21 mouse cellular contexts compared by ENCODE assay signal in the genomic region with DNA sequence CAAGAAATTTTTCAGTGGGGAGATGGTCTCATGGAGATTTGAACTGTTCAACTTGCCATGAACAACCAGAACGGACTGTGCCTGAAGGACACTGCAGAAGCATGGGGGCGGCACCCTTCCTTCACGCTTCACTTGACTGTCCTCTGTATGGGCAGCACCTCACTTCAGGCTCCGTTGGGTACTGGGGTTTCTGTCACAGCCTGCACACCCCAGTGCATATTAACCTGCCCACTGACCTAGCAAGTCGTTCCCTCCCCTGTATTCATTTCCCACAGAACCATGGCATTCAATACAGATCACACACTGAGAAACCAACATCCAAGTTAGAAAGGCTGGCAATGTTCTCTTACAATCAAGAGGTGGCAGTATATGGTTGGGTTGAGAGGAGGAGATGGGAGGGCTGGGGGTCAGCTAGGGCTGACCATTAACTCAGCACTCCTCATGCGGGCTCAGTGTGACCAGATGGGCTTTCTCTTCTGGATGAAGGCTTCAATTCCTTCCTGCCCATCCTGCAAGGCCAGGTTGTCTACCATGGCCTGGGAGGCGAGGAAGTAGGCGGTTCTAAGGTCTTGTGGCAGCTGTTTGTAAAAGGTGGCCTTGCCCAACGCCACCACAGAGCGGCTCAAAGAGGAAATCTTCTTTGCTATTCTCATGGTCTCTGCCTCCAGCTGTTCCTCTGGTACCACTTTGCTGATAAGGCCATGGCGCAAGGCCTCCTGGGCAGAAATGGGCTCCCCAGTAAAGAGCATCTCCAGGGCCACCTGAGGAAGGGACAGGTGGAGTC. TPM values are rescaled to one million over a fixed set of nuclear protein-coding genes. Genes with fewer than 3 reads are reported as not detected.
DNase-seq lines count a peak whose midpoint lies in the region; ATAC-seq and TF ChIP-seq lines count a peak whose summit lies in the region.
"Had no signal": no experiment of that assay in that cellular context is flagged by ENCODE, and none has a peak within 500 bp of the region (broad histone marks: within the 10 kb centered on the region; RNA-seq: fewer than 3 reads in every experiment).

No protein-coding gene starts in this region.

- H3K4me1 ChIP-seq in forebrain, postnatal 0 days (ENCODE audit: insufficient read depth): no peaks in the 10 kb centered on the region; the same call in 1 of the 2 replicates
- no peaks in the 10 kb centered on the region for H3K4me1 ChIP-seq in forebrain, embryonic 11.5 days (replicated peaks; ENCODE audit: control insufficient read depth, insufficient read depth, low read length)
- peaks cover 3 to 37% of the 10 kb centered on the region in 2 experiments; a peak in 3 of 4 replicates for H3K4me1 ChIP-seq in CH12.LX (ENCODE audit: control insufficient read depth in 1 of 2, insufficient read depth in 2 of 2)

- TF ChIP-seq CTCF in forebrain, postnatal 0 days (IDR thresholded peaks at IDR 0.05; ENCODE audit: low read depth): 0 out of 2 replicates have a peak, but pooled peaks have one; percentile 2
- TF ChIP-seq CTCF in layer of hippocampus, adult 2 months (conservative IDR thresholded peaks at IDR 0.05): 0 out of 2 replicates have a peak, but pooled peaks have one; percentile 11
- peak in 1 of 2 experiments; percentile 41; a peak in 2 of 4 replicates for TF ChIP-seq CTCF in CH12.LX (conservative IDR thresholded peaks at IDR 0.05 in 1 of 2, IDR thresholded peaks at IDR 0.05 in 1 of 2; ENCODE audit: low read depth in 2 of 2, low read length in 2 of 2)

- dilution Hi-C loops in CH12.LX (cut with MboI; ENCODE audit: extremely low pct_ligation_motif_present, extremely low pct_unique_long_range_greater_than_20kb, low sequenced_read_pairs): no loop called here

- DNase-seq in forebrain, postnatal 0 days: no peak
- DNase-seq in forebrain, embryonic 11.5 days (ENCODE audit: low spot score): no peak
- no peak for DNase-seq in layer of hippocampus, adult 2 months (ENCODE audit: low spot score in 2 of 2)
- no peak for DNase-seq in layer of hippocampus, postnatal 25 days (ENCODE audit: extremely low spot score in 1 of 2, low spot score in 1 of 2)
- DNase-seq in CH12.LX (ENCODE audit: extremely low read depth): peak; percentile 58
- DNase-seq in c-Kit-positive CD71-positive TER-119-positive erythroid progenitor cells, embryonic 14.5 days (ENCODE audit: low spot score): no peak
- DNase-seq in T-cell, adult 2 months (ENCODE audit: low spot score): no peak
- DNase-seq: adrenal gland, adult 8-10 months; cerebellum, postnatal 25 days; heart, adult 2 months; heart, postnatal 36 days; kidney, postnatal 10 days; midbrain, embryonic 14.5 days; spleen, adult 18-20 months had no signal

- no peak overlapping the region for H3K9ac ChIP-seq in forebrain, postnatal 0 days
- H3K9ac ChIP-seq in forebrain, embryonic 11.5 days (ENCODE audit: low read length): no peak overlapping the region
- no peak overlapping the region for H3K9ac ChIP-seq in CH12.LX (ENCODE audit: insufficient read depth, low read depth)
- H3K9ac ChIP-seq: limb, embryonic 12.5 days; liver, embryonic 15.5 days had no signal

- TF ChIP-seq EP300 in CH12.LX (IDR thresholded peaks at IDR 0.05; ENCODE audit: low read length): no peak

- H3K79me2 ChIP-seq in CH12.LX (replicated peaks; ENCODE audit: control insufficient read depth, extremely low read depth, insufficient read depth, poor library complexity, severe bottlenecking): no peaks in the 10 kb centered on the region

- H3K27me3 ChIP-seq in forebrain, postnatal 0 days (ENCODE audit: insufficient read depth, low read length): no peaks in the 10 kb centered on the region
- no peaks in the 10 kb centered on the region for H3K27me3 ChIP-seq in forebrain, embryonic 11.5 days (ENCODE audit: control insufficient read depth, insufficient read depth, low read length)
- H3K27me3 ChIP-seq in CH12.LX (replicated peaks): no peaks in the 10 kb centered on the region
- H3K27me3 ChIP-seq: liver, embryonic 15.5 days had no signal

- no peak overlapping the region for H3K27ac ChIP-seq in forebrain, postnatal 0 days (ENCODE audit: low read depth, low read length)
- no peak overlapping the region for H3K27ac ChIP-seq in forebrain, embryonic 11.5 days (ENCODE audit: low read depth, low read length)
- no peak overlapping the region for H3K27ac ChIP-seq in layer of hippocampus, adult 2 months
- no peak overlapping the region for H3K27ac ChIP-seq in CH12.LX (ENCODE audit: insufficient read depth, low read depth)
- H3K27ac ChIP-seq: forebrain, embryonic 10.5 days; heart, adult 2 months; limb, embryonic 12.5 days; liver, embryonic 15.5 days had no signal

- no peak for ATAC-seq in forebrain, postnatal 0 days
- no peak for ATAC-seq in forebrain, embryonic 11.5 days (replicated peaks; ENCODE audit: low FRiP score)
- peak; percentile 63 for ATAC-seq in megakaryocyte progenitor cell, adult 5-6 weeks (replicated peaks; ENCODE audit: poor library complexity)
- ATAC-seq: lung, postnatal 0 days had no signal

- H3K36me3 ChIP-seq in forebrain, postnatal 0 days (ENCODE audit: insufficient read depth): no peaks in the 10 kb centered on the region
- no peaks in the 10 kb centered on the region for H3K36me3 ChIP-seq in forebrain, embryonic 11.5 days (ENCODE audit: control insufficient read depth, insufficient read depth, low read length)
- H3K36me3 ChIP-seq in CH12.LX (replicated peaks in 1 of 2; ENCODE audit: control insufficient read depth in 1 of 2, insufficient read depth in 1 of 2, low read length in 1 of 2): peaks cover 0 to 19% of the 10 kb centered on the region in 2 experiments
- H3K36me3 ChIP-seq: forebrain, embryonic 10.5 days; limb, embryonic 12.5 days; liver, embryonic 15.5 days had no signal

- no peaks in the 10 kb centered on the region for H3K9me3 ChIP-seq in forebrain, postnatal 0 days (ENCODE audit: low read length)
- H3K9me3 ChIP-seq in forebrain, embryonic 11.5 days (ENCODE audit: control insufficient read depth, low read length): no peaks in the 10 kb centered on the region
- H3K9me3 ChIP-seq in CH12.LX (replicated peaks; ENCODE audit: low read length): peaks cover 3% of the 10 kb centered on the region
- H3K9me3 ChIP-seq: liver, embryonic 15.5 days had no signal

- TF ChIP-seq RAD21 in CH12.LX (IDR thresholded peaks at IDR 0.05; ENCODE audit: low read depth, low read length): peak; percentile 30

- 80% methylated on average over 11 of the region's 11 CpGs for WGBS in forebrain, postnatal 0 days
- 68% methylated on average over 11 of the region's 11 CpGs for WGBS in forebrain, embryonic 11.5 days

- H3K4me3 ChIP-seq in forebrain, postnatal 0 days (ENCODE audit: low read depth, low read length): no peak overlapping the region
- no peak overlapping the region for H3K4me3 ChIP-seq in forebrain, embryonic 11.5 days (ENCODE audit: low read depth, low read length)
- H3K4me3 ChIP-seq in layer of hippocampus, adult 2 months: no peak overlapping the region
- H3K4me3 ChIP-seq in CH12.LX (replicated peaks in 1 of 3; ENCODE audit: low read depth in 2 of 3, low read length in 2 of 3, poor library complexity in 1 of 3): no peak overlapping the region
- H3K4me3 ChIP-seq: forebrain, embryonic 10.5 days; heart, adult 2 months; limb, embryonic 12.5 days; liver, embryonic 15.5 days; megakaryocyte, embryonic 14.5 days; myocyte had no signal

- no peak overlapping the region for H3K4me2 ChIP-seq in forebrain, postnatal 0 days (ENCODE audit: low read depth)
- H3K4me2 ChIP-seq in forebrain, embryonic 11.5 days (ENCODE audit: low read depth, low read length, severe bottlenecking): no peak overlapping the region
- H3K4me2 ChIP-seq in CH12.LX (ENCODE audit: insufficient read depth, low read depth, poor library complexity, severe bottlenecking): no peak overlapping the region
- H3K4me2 ChIP-seq: limb, embryonic 12.5 days; liver, embryonic 15.5 days had no signal

- no peak for TF ChIP-seq POLR2A in CH12.LX (IDR thresholded peaks at IDR 0.05; ENCODE audit: low read depth, low read length)

- in situ Hi-C loops in CH12.LX (cut with MboI; ENCODE audit: low pct_ligation_motif_present, low pct_unique_long_range_greater_than_20kb, low sequenced_read_pairs): no loop called here

TF ChIP-seq in CH12.LX, 34 proteins besides CTCF, POLR2A, EP300 and RAD21:
- TF ChIP-seq SMC3 (IDR thresholded peaks at IDR 0.05; ENCODE audit: low read depth, low read length) (0 out of 2 replicates have a peak, but pooled peaks have one; percentile 14), ETS1 (conservative IDR thresholded peaks at IDR 0.05; ENCODE audit: low read depth, low read length) (peak; percentile 52), TCF12 (IDR thresholded peaks at IDR 0.05; ENCODE audit: low read depth, low read length) (peak; percentile 20; the same call in 1 of the 2 replicates), UBTF (IDR thresholded peaks at IDR 0.05; ENCODE audit: low read depth, low read length) (no peak)

RNA-seq across cellular contexts. Expression of gene Echdc3, which starts 23.8 kb away (rescaled TPM):
- 1.5 TPM in 2 replicates for total RNA-seq in forebrain, postnatal 0 days (2014; rRNA removed)
- 0.96 and 1.5 TPM in 2 replicates for polyA plus RNA-seq in forebrain, postnatal 0 days (2015; fragmentation: Nextera tagmentation; extraction: Ambion mirVana)
- polyA plus RNA-seq in forebrain, embryonic 11.5 days (2014; fragmentation: Nextera tagmentation; extraction: Ambion mirVana): 2.3 and 2.9 TPM in 2 replicates
- total RNA-seq in layer of hippocampus, adult 2 months (2021): under 1 TPM; 0.69 to 0.72 TPM
- total RNA-seq in layer of hippocampus, postnatal 25 days (2021): under 1 TPM; 0.66 to 0.85 TPM
- total RNA-seq in CH12.LX (2012; rRNA removed) (13.6 and 17.4 TPM in 2 replicates), CH12.LX (2014; rRNA removed) (7.7 and 9.2 TPM in 2 replicates)
- 10.6 and 11.5 TPM in 2 replicates for polyA plus RNA-seq in CH12.LX (2012; ENCODE audit: insufficient read length, low read depth)
- total RNA-seq in megakaryocyte progenitor cell, adult 5-6 weeks (2015): 1.2 and 2.4 TPM in 2 replicates
- 0.41 and 1.5 TPM in 2 replicates for total RNA-seq in megakaryocyte progenitor cell, adult 5-6 weeks (2017)

RNA-seq across cellular contexts. Expression of gene Proser2, which starts 59.1 kb away (rescaled TPM):
- 2.8 and 3.2 TPM in 2 replicates for total RNA-seq in forebrain, postnatal 0 days (2014; rRNA removed)
- 4.6 and 5.1 TPM in 2 replicates for polyA plus RNA-seq in forebrain, postnatal 0 days (2015; fragmentation: Nextera tagmentation; extraction: Ambion mirVana)
- polyA plus RNA-seq in forebrain, embryonic 11.5 days (2014; fragmentation: Nextera tagmentation; extraction: Ambion mirVana): 2.8 and 3.8 TPM in 2 replicates
- total RNA-seq in layer of hippocampus, adult 2 months (2021): 1 to 10 TPM; 2.0 to 2.1 TPM
- 1 to 10 TPM; 2.2 to 2.4 TPM for total RNA-seq in layer of hippocampus, postnatal 25 days (2021)
- total RNA-seq in CH12.LX (2012; rRNA removed): 1.3 and 2.1 TPM in 2 replicates
- not detected in 2 replicates for total RNA-seq in CH12.LX (2014; rRNA removed)
- 0.11 and 0.29 TPM in 2 replicates for polyA plus RNA-seq in CH12.LX (2012; ENCODE audit: insufficient read length, low read depth)
- total RNA-seq in megakaryocyte progenitor cell, adult 5-6 weeks (2015): 0.15 TPM in 1 of 2 replicates, not detected in the other
- total RNA-seq in megakaryocyte progenitor cell, adult 5-6 weeks (2017): not detected in 2 replicates
